Mouse (Mus musculus): ENCODE data around the gene Rab3gap2. TPM values are rescaled to one million over a fixed set of nuclear protein-coding genes. Genes with fewer than 3 reads are reported as not detected.

Rab3gap2 gene
- polyA plus RNA-seq, 1 experiment: 32.8 TPM

DNA sequence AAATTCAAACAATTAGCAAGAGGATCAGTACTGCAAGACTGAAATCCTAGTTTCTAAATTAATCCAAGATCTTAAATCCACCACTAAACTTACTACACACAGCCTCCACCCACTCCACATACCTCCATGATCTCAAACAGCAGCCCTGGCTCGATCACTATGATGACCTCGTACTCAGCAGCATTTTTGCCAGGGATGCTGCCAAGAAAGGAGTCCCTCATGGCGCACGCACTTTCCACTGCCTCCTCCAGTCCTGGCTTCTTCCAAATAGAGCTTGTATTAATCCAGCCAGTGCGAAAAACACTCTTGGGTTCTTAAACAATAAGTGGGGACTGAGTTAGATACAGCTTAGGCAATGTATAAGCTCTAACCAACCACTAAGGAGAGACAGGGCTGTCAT is 85.3 kb downstream of the Rab3gap2 start:
- peaks cover 7% of the 10 kb centered on the region for H3K36me3 ChIP-seq (ENCODE audit: control insufficient read depth, insufficient read depth, low read length, poor library complexity, severe bottlenecking)

DNA sequence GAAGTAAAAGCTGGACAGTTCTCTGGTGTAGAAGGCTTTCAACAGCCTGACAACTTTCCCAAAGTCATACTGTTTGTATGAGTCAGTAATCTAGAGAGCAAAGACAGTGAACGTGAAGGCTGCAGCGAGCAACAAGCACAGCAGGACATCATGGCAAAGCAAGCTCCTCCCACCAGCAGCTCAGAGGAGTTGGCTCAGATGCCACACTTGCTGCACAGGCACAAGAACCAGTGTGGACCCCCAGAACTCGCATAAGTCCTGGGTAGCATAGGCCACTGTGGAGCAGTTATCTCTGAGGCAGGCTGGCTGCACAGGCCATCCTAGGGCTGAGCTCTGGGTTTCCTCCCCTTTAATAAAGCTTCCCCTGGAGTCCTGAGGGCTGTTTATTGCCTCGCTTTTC is 87.4 kb downstream of the Rab3gap2 start:
- Histone ChIP-seq H3K36me3 (ENCODE audit: control insufficient read depth, insufficient read depth, low read length, poor library complexity, severe bottlenecking) (peaks cover 6% of the 10 kb centered on the region), H3K4me1 (ENCODE audit: control insufficient read depth, insufficient read depth, low read length) (no peaks in the 10 kb centered on the region), H3K9ac (ENCODE audit: low read depth, poor library complexity, severe bottlenecking) (no peak overlapping the region), H3K27ac (ENCODE audit: insufficient read depth, low read length) (no peak overlapping the region), H3K9me3 (replicated peaks; ENCODE audit: control insufficient read depth, insufficient read depth, low read length, poor library complexity, severe bottlenecking) (no peaks in the 10 kb centered on the region), H3K4me3 (ENCODE audit: low read depth, low read length) (no peak overlapping the region), H3K27me3 (ENCODE audit: control insufficient read depth, insufficient read depth, low read length, poor library complexity, severe bottlenecking) (no peaks in the 10 kb centered on the region)
- TF ChIP-seq POLR2A (IDR thresholded peaks at IDR 0.05; ENCODE audit: insufficient read depth, low read length): no peak
- TF ChIP-seq CTCF (IDR thresholded peaks at IDR 0.05; ENCODE audit: low read depth, low read length): no peak
- no peak for TF ChIP-seq EP300 (IDR thresholded peaks at IDR 0.05; ENCODE audit: insufficient read depth, low read depth, low read length)

More for the DNA sequence above, 85.3 kb downstream of the Rab3gap2 start:
- Histone ChIP-seq H3K27ac (ENCODE audit: insufficient read depth, low read length) (no peak overlapping the region), H3K27me3 (ENCODE audit: control insufficient read depth, insufficient read depth, low read length, poor library complexity, severe bottlenecking) (no peaks in the 10 kb centered on the region), H3K4me3 (ENCODE audit: low read depth, low read length) (no peak overlapping the region), H3K9me3 (replicated peaks; ENCODE audit: control insufficient read depth, insufficient read depth, low read length, poor library complexity, severe bottlenecking) (no peaks in the 10 kb centered on the region), H3K9ac (ENCODE audit: low read depth, poor library complexity, severe bottlenecking) (no peak overlapping the region), H3K4me1 (ENCODE audit: control insufficient read depth, insufficient read depth, low read length) (no peaks in the 10 kb centered on the region)
- TF ChIP-seq POLR2A (IDR thresholded peaks at IDR 0.05; ENCODE audit: insufficient read depth, low read length) (no peak), EP300 (IDR thresholded peaks at IDR 0.05; ENCODE audit: insufficient read depth, low read depth, low read length) (no peak), CTCF (IDR thresholded peaks at IDR 0.05; ENCODE audit: low read depth, low read length) (no peak)

GRCm38 (mm10) chr1:185292646-185293360 is 88.9 kb downstream of the Rab3gap2 start:
- H3K4me3 ChIP-seq (ENCODE audit: low read depth, low read length): no peak overlapping the region
- H3K9ac ChIP-seq (ENCODE audit: low read depth, poor library complexity, severe bottlenecking): no peak overlapping the region
- H3K27ac ChIP-seq (ENCODE audit: insufficient read depth, low read length): no peak overlapping the region
- no peaks in the 10 kb centered on the region for H3K27me3 ChIP-seq (ENCODE audit: control insufficient read depth, insufficient read depth, low read length, poor library complexity, severe bottlenecking)
- TF ChIP-seq CTCF (IDR thresholded peaks at IDR 0.05; ENCODE audit: low read depth, low read length) (no peak), POLR2A (IDR thresholded peaks at IDR 0.05; ENCODE audit: insufficient read depth, low read length) (no peak)
- H3K4me1 ChIP-seq (ENCODE audit: control insufficient read depth, insufficient read depth, low read length): no peaks in the 10 kb centered on the region
- H3K36me3 ChIP-seq (ENCODE audit: control insufficient read depth, insufficient read depth, low read length, poor library complexity, severe bottlenecking): peaks cover 4% of the 10 kb centered on the region; the same call in 1 of the 2 replicates
- H3K9me3 ChIP-seq (replicated peaks; ENCODE audit: control insufficient read depth, insufficient read depth, low read length, poor library complexity, severe bottlenecking): no peaks in the 10 kb centered on the region

DNA sequence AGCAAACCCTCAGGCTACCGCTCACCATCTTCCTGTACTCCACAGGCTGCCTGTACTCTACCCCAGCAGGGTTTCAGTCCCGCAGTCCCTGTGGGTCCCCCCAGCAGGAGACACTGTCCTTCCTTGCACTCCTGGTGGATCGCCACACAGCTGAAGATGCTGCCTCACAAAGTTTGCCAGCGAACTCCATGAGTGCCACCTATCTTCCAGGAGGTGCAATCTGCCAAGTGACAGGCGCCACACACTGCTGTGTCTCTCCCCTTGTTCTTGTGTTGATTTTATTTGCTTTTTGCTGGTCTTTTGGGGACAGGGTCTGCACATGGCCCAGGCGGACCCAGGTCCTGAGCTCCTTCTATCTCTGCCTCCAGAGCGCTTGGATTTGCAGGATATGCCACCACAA is 92.9 kb downstream of the Rab3gap2 start:
- Histone ChIP-seq H3K4me1 (ENCODE audit: control insufficient read depth, insufficient read depth, low read length) (no peaks in the 10 kb centered on the region), H3K4me3 (ENCODE audit: low read depth, low read length) (no peak overlapping the region), H3K9ac (ENCODE audit: low read depth, poor library complexity, severe bottlenecking) (no peak overlapping the region), H3K9me3 (replicated peaks; ENCODE audit: control insufficient read depth, insufficient read depth, low read length, poor library complexity, severe bottlenecking) (peaks cover 4% of the 10 kb centered on the region; the same call in 1 of the 2 replicates), H3K27me3 (ENCODE audit: control insufficient read depth, insufficient read depth, low read length, poor library complexity, severe bottlenecking) (no peaks in the 10 kb centered on the region), H3K36me3 (ENCODE audit: control insufficient read depth, insufficient read depth, low read length, poor library complexity, severe bottlenecking) (peaks cover 4% of the 10 kb centered on the region; the same call in 1 of the 2 replicates), H3K27ac (ENCODE audit: insufficient read depth, low read length) (no peak overlapping the region)
- peak; percentile 2 for TF ChIP-seq CTCF (IDR thresholded peaks at IDR 0.05; ENCODE audit: low read depth, low read length)
- no peak for TF ChIP-seq POLR2A (IDR thresholded peaks at IDR 0.05; ENCODE audit: insufficient read depth, low read length)
- no peak for TF ChIP-seq EP300 (IDR thresholded peaks at IDR 0.05; ENCODE audit: insufficient read depth, low read depth, low read length)

- no peak overlapping the region for H3K27ac ChIP-seq (ENCODE audit: insufficient read depth, low read length)
- TF ChIP-seq EP300 (IDR thresholded peaks at IDR 0.05; ENCODE audit: insufficient read depth, low read depth, low read length): no peak
- TF ChIP-seq POLR2A (IDR thresholded peaks at IDR 0.05; ENCODE audit: insufficient read depth, low read length): no peak
- TF ChIP-seq CTCF (IDR thresholded peaks at IDR 0.05; ENCODE audit: low read depth, low read length): no peak
- no peak overlapping the region for H3K9ac ChIP-seq (ENCODE audit: low read depth, poor library complexity, severe bottlenecking)
- H3K4me1 ChIP-seq (ENCODE audit: control insufficient read depth, insufficient read depth, low read length): no peaks in the 10 kb centered on the region
- peaks cover 20% of the 10 kb centered on the region for H3K9me3 ChIP-seq (replicated peaks; ENCODE audit: control insufficient read depth, insufficient read depth, low read length, poor library complexity, severe bottlenecking)
- no peak overlapping the region for H3K4me3 ChIP-seq (ENCODE audit: low read depth, low read length)
- H3K27me3 ChIP-seq (ENCODE audit: control insufficient read depth, insufficient read depth, low read length, poor library complexity, severe bottlenecking): no peaks in the 10 kb centered on the region
- peaks cover 4% of the 10 kb centered on the region; the same call in 1 of the 2 replicates for H3K36me3 ChIP-seq (ENCODE audit: control insufficient read depth, insufficient read depth, low read length, poor library complexity, severe bottlenecking)
Measured at GRCm38 (mm10) chr1:185298496-185298895, 94.6 kb downstream of the Rab3gap2 start.

- Histone ChIP-seq H3K4me3 (ENCODE audit: low read depth, low read length) (no peak overlapping the region), H3K9ac (ENCODE audit: low read depth, poor library complexity, severe bottlenecking) (no peak overlapping the region), H3K4me1 (ENCODE audit: control insufficient read depth, insufficient read depth, low read length) (no peaks in the 10 kb centered on the region), H3K9me3 (replicated peaks; ENCODE audit: control insufficient read depth, insufficient read depth, low read length, poor library complexity, severe bottlenecking) (peaks cover 40% of the 10 kb centered on the region), H3K27me3 (ENCODE audit: control insufficient read depth, insufficient read depth, low read length, poor library complexity, severe bottlenecking) (no peaks in the 10 kb centered on the region), H3K36me3 (ENCODE audit: control insufficient read depth, insufficient read depth, low read length, poor library complexity, severe bottlenecking) (no peaks in the 10 kb centered on the region), H3K27ac (ENCODE audit: insufficient read depth, low read length) (no peak overlapping the region)
- TF ChIP-seq CTCF (IDR thresholded peaks at IDR 0.05; ENCODE audit: low read depth, low read length) (no peak), EP300 (IDR thresholded peaks at IDR 0.05; ENCODE audit: insufficient read depth, low read depth, low read length) (no peak), POLR2A (IDR thresholded peaks at IDR 0.05; ENCODE audit: insufficient read depth, low read length) (no peak)
Measured at GRCm38 (mm10) chr1:185302816-185303215, 98.9 kb downstream of the Rab3gap2 start.
